Mouse (Mus musculus) ES-E14 (cell line): ENCODE data around the gene Nckap1.

ENCODE experiments used
- CHD2 ChIP-seq: IDR thresholded peaks from 2 replicates; pipeline ENCODE4 v1.6.1; 2014; ENCODE audit warnings: mild to moderate bottlenecking, low read depth, low read length, inconsistent platforms
- HCFC1 ChIP-seq: IDR thresholded peaks from 2 replicates; pipeline ENCODE4 v1.6.1; 2012; ENCODE audit warnings: low read length, inconsistent platforms, borderline replicate concordance; ENCODE audit not compliant: insufficient read depth
- MAFK ChIP-seq: IDR thresholded peaks from 2 replicates; pipeline ENCODE4 v1.6.1; 2014; ENCODE audit warnings: mild to moderate bottlenecking, low read depth, low read length, inconsistent platforms; ENCODE audit not compliant: insufficient read depth
- ZNF384 ChIP-seq: IDR thresholded peaks from 2 replicates; pipeline ENCODE4 v1.6.1; 2012; ENCODE audit warnings: low read depth, low read length, inconsistent platforms

DNA sequence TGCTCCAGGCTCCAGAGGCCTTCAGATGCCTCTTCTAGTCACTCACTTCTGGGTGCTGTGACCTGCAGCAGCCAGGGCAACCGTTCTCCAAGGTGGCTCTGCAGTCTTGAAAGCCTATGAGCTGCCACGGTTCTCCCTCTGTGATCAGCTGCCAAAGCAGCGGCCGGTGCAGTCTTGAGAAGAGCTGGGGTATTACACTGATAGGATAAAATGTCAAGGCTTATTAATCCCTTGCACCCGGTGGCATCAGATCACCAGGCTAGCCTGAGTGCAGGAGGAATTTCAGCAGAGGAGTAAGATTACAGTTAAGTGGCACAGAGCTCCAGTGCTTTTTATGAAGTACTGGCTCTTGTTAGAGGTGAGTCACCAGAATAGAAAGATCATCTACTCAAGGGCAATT is 94.3 kb downstream of the Nckap1 start:
- TF ChIP-seq HCFC1 (no peak), ZNF384 (no peak), MAFK (no peak), CHD2 (no peak)
